Mouse (Mus musculus) megakaryocyte, embryonic 14.5 days (primary cell): ENCODE measurements around the gene Aspscr1.

Source experiments
- FLI1 ChIP-seq: IDR thresholded peaks from 2 replicates; pipeline ENCODE4 v1.6.1; 2012; ENCODE audit warnings: low read length, inconsistent platforms, mixed read lengths
- GATA1 ChIP-seq: IDR thresholded peaks from 3 replicates; pipeline ENCODE4 v1.6.1; 2012; ENCODE audit warnings: mixed read lengths, low read length, inconsistent platforms, borderline replicate concordance

- TF ChIP-seq FLI1: no peak
- no peak for TF ChIP-seq GATA1
These were observed 55.9 kb downstream of the Aspscr1 start for GRCm38 (mm10) chr11:120728530-120729240.
